Mouse (Mus musculus): ENCODE measurements around the gene Dock2. TPM values are rescaled to one million over a fixed set of nuclear protein-coding genes. Genes with fewer than 3 reads are reported as not detected.

Dock2 gene
- polyA plus RNA-seq, 1 experiment from 2014 or later: 3.9 TPM

DNA sequence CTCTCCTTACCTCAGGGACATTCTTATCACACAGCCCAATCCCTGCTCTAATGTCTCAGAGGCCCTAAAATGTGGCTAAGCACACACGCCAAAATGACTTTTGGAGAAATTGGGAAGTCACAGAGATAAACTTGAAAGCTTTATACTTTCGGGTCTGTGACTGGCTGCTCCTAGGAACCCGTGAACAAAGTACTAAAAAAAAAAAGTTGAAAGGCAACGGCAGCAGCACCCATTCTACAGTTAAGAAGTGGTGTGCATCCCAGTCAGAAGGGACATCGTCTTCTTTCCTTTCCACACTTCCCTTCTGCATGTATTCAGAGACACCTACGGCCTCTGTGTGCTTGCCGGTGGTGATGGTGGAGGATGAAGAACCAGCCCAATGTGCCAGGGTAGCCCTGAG, 483.6 kb downstream of the Dock2 start:
- 75% methylated on average over 7 of the region's 7 CpGs for WGBS (ENCODE audit: insufficient replicate concordance)
- Histone ChIP-seq H3K4me2 (ENCODE audit: low read depth, low read length) (no peak overlapping the region), H3K27ac (ENCODE audit: low read depth) (no peak overlapping the region), H3K36me3 (replicated peaks; ENCODE audit: insufficient read depth, low read length) (no peaks in the 10 kb centered on the region), H3K9me3 (ENCODE audit: low read length) (no peaks in the 10 kb centered on the region), H3K27me3 (ENCODE audit: insufficient read depth, low read length) (no peaks in the 10 kb centered on the region), H3K4me3 (ENCODE audit: low read depth, low read length) (no peak overlapping the region), H3K9ac (replicated peaks) (no peak overlapping the region), H3K4me1 (ENCODE audit: insufficient read depth) (no peaks in the 10 kb centered on the region)
- no peak for TF ChIP-seq CTCF (IDR thresholded peaks at IDR 0.05; ENCODE audit: low read depth)
- no peak for TF ChIP-seq EP300 (IDR thresholded peaks at IDR 0.05; ENCODE audit: low read depth)
- no peak for DNase-seq
- ATAC-seq: no peak

DNA sequence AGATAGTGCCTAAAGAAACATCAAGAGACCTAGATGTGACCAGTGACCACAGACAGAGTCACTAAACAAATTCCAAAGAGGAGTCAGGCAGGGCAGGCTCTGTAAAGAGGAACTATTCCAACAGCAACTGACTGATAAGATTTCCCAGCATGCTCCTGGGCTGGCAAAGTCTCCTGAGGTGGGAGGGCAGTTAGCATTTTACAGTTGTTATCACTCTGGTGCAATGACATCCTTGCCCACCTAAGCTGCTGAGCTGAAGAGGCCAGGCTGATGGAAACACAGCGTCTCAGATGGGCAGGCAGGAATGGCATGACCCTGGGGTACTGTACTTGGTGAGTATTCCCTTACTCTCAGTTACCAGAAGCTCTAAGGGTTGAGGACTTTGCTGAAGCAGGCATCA, 484.1 kb downstream of the Dock2 start:
- Histone ChIP-seq H3K4me2 (ENCODE audit: low read depth, low read length) (no peak overlapping the region), H3K4me1 (ENCODE audit: insufficient read depth) (no peaks in the 10 kb centered on the region), H3K9me3 (ENCODE audit: low read length) (no peaks in the 10 kb centered on the region), H3K27me3 (ENCODE audit: insufficient read depth, low read length) (no peaks in the 10 kb centered on the region), H3K27ac (ENCODE audit: low read depth) (no peak overlapping the region), H3K4me3 (ENCODE audit: low read depth, low read length) (no peak overlapping the region), H3K36me3 (replicated peaks; ENCODE audit: insufficient read depth, low read length) (no peaks in the 10 kb centered on the region), H3K9ac (replicated peaks) (no peak overlapping the region)
- WGBS (ENCODE audit: insufficient replicate concordance): 62% methylated on average over 1 of the region's 1 CpGs
- DNase-seq: no peak
- TF ChIP-seq CTCF (IDR thresholded peaks at IDR 0.05; ENCODE audit: low read depth) (no peak), EP300 (IDR thresholded peaks at IDR 0.05; ENCODE audit: low read depth) (no peak)
- no peak; the same call in 1 of the 2 replicates for ATAC-seq

GRCm38 (mm10) chr11:34297698-34298378, 485.9 kb downstream of the Dock2 start:
- ATAC-seq: no peak
- Histone ChIP-seq H3K27ac (ENCODE audit: low read depth) (no peak overlapping the region), H3K4me3 (ENCODE audit: low read depth, low read length) (no peak overlapping the region), H3K9ac (replicated peaks) (no peak overlapping the region; the same call in 1 of the 2 replicates), H3K36me3 (replicated peaks; ENCODE audit: insufficient read depth, low read length) (no peaks in the 10 kb centered on the region), H3K9me3 (ENCODE audit: low read length) (no peaks in the 10 kb centered on the region), H3K4me1 (ENCODE audit: insufficient read depth) (no peaks in the 10 kb centered on the region), H3K4me2 (ENCODE audit: low read depth, low read length) (no peak overlapping the region), H3K27me3 (ENCODE audit: insufficient read depth, low read length) (no peaks in the 10 kb centered on the region)
- TF ChIP-seq CTCF (IDR thresholded peaks at IDR 0.05; ENCODE audit: low read depth): no peak
- no peak for TF ChIP-seq EP300 (IDR thresholded peaks at IDR 0.05; ENCODE audit: low read depth)
- DNase-seq: no peak
- 83% methylated on average over 5 of the region's 5 CpGs for WGBS (ENCODE audit: insufficient replicate concordance)

DNA sequence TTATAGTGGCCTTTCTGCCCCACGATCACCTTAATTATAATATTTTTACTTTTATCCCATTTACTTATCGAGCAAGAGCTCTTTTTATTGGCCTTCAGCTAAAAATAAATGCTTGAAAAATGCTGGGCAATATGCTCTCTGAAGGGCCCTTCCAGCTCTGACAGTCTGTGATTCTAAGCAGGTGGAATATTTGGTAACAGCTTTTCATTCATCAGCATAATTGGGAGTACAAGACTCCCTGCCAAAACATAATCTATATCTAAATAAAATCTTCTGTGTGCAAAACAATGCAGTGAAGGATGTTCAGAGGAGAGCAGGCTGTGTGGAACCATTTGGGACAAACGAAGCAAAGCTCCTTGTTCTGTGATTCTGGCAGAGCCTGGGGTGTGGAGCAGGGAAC, 492.4 kb downstream of the Dock2 start:
- 60% methylated on average over 3 of the region's 3 CpGs for WGBS (ENCODE audit: insufficient replicate concordance)
- Histone ChIP-seq H3K4me2 (ENCODE audit: low read depth, low read length) (no peak overlapping the region), H3K27ac (ENCODE audit: low read depth) (no peak overlapping the region), H3K4me1 (ENCODE audit: insufficient read depth) (no peaks in the 10 kb centered on the region), H3K9me3 (ENCODE audit: low read length) (no peaks in the 10 kb centered on the region), H3K9ac (replicated peaks) (no peak overlapping the region), H3K4me3 (ENCODE audit: low read depth, low read length) (no peak overlapping the region), H3K27me3 (ENCODE audit: insufficient read depth, low read length) (no peaks in the 10 kb centered on the region), H3K36me3 (replicated peaks; ENCODE audit: insufficient read depth, low read length) (no peaks in the 10 kb centered on the region; the same call in 1 of the 2 replicates)
- ATAC-seq (no peak), DNase-seq (no peak)
- TF ChIP-seq EP300 (IDR thresholded peaks at IDR 0.05; ENCODE audit: low read depth) (no peak), CTCF (IDR thresholded peaks at IDR 0.05; ENCODE audit: low read depth) (no peak)

GRCm38 (mm10) chr11:34290708-34291107, 493.0 kb downstream of the Dock2 start:
- H3K27ac ChIP-seq (ENCODE audit: low read depth): no peak overlapping the region
- no peaks in the 10 kb centered on the region for H3K27me3 ChIP-seq (ENCODE audit: insufficient read depth, low read length)
- no peaks in the 10 kb centered on the region; the same call in 1 of the 2 replicates for H3K36me3 ChIP-seq (replicated peaks; ENCODE audit: insufficient read depth, low read length)
- H3K9me3 ChIP-seq (ENCODE audit: low read length): no peaks in the 10 kb centered on the region
- H3K4me2 ChIP-seq (ENCODE audit: low read depth, low read length): no peak overlapping the region
- no peaks in the 10 kb centered on the region for H3K4me1 ChIP-seq (ENCODE audit: insufficient read depth)
- WGBS (ENCODE audit: insufficient replicate concordance): 56% methylated on average over 2 of the region's 2 CpGs
- no peak overlapping the region for H3K9ac ChIP-seq (replicated peaks)
- no peak overlapping the region for H3K4me3 ChIP-seq (ENCODE audit: low read depth, low read length)
- no peak for TF ChIP-seq EP300 (IDR thresholded peaks at IDR 0.05; ENCODE audit: low read depth)
- no peak for TF ChIP-seq CTCF (IDR thresholded peaks at IDR 0.05; ENCODE audit: low read depth)
- ATAC-seq (no peak), DNase-seq (no peak)

GRCm38 (mm10) chr11:34290265-34290664, 493.4 kb downstream of the Dock2 start:
- Histone ChIP-seq H3K27me3 (ENCODE audit: insufficient read depth, low read length) (no peaks in the 10 kb centered on the region), H3K4me1 (ENCODE audit: insufficient read depth) (no peaks in the 10 kb centered on the region), H3K4me2 (ENCODE audit: low read depth, low read length) (no peak overlapping the region), H3K4me3 (ENCODE audit: low read depth, low read length) (no peak overlapping the region), H3K9ac (replicated peaks) (no peak overlapping the region), H3K36me3 (replicated peaks; ENCODE audit: insufficient read depth, low read length) (no peaks in the 10 kb centered on the region; the same call in 1 of the 2 replicates), H3K27ac (ENCODE audit: low read depth) (no peak overlapping the region), H3K9me3 (ENCODE audit: low read length) (no peaks in the 10 kb centered on the region)
- DNase-seq (no peak), ATAC-seq (no peak)
- no peak for TF ChIP-seq CTCF (IDR thresholded peaks at IDR 0.05; ENCODE audit: low read depth)
- TF ChIP-seq EP300 (IDR thresholded peaks at IDR 0.05; ENCODE audit: low read depth): no peak
- 51% methylated on average over 4 of the region's 4 CpGs for WGBS (ENCODE audit: insufficient replicate concordance)

Data from liver, postnatal 0 days (tissue).